Mouse (Mus musculus) layer of hippocampus, adult 18-20 months (tissue): Measurements from ENCODE around the gene Sbno2. TPM values are rescaled to one million over a fixed set of nuclear protein-coding genes. Genes with fewer than 3 reads are reported as not detected.
"Not testable (repeated sequence)": the region's sequence is repeated elsewhere in the genome, so short reads cannot be mapped to it uniquely, and the experiment has no call there.

Experiments
- DNase-seq, 2 experiments: peaks; one replicate each; pipeline ENCODE4 v3.0.0; 2022; ENCODE audit warnings: low spot score in 2 of 2
- total RNA-seq, 2 experiments: library from RNA; stranded (reverse); gene quantifications; 2 replicates each; pipeline ENCODE4 v1.2.3; 2021

The Sbno2 gene
- total RNA-seq, 2 experiments from 2014 or later: 16.3 to 16.9 TPM

- no peak for DNase-seq
Observed at GRCm38 (mm10) chr10:80063877-80064650, 41.3 kb downstream of the Sbno2 start.

DNA sequence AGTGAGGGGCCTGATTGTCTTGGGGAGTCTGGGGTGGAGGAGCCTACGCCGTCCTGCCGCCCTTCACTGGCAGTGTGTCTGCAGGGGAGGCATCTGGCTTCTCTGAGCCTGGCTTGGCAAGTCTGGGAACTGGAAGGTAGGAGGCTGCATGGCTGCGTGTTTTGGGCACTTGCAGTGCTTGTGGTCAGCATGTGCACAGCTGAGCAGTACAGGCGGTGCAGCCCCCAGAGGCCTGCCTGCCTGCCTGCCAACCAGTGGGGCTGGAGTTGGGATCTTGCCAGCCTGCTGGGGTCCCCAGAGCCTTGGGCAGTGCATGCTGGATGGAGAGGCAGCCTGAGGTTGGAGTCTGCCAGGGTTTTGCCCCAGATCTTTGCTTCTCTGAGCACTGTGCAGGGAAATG is 42.3 kb downstream of the Sbno2 start:
- DNase-seq: no peak

DNA sequence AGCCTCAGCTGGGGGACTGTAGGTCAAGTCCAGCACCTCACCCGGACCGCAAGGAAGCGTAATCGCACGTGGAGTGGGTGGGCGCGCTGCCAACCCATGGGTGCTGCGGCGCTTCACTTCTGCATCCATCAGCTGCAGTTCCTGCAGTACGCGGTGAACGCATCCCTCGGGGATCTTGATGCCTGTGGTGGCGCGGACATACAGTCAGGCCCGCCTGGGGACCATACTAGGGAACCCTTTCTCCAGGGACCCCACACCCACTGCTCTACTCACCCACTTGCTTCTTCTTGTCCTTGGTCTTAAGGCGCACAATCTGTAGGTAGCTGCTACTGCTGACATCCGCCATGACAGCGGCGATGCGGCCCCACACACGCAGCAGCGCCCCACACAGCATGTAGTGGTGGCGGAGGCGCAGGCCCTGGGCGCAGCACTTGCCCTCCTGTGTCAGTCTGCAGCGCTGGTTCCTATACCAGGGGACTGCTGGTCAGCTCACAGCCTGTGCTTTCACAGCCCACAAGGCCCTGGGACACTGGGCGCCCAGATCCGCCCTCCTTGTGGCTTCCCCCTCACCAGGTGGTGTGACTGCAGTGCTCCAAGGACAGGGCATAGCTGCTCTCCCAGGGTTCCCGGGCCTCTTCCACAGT is 47.6 kb downstream of the Sbno2 start:
- DNase-seq: no peak

- DNase-seq: no peak
Observed at GRCm38 (mm10) chr10:80056976-80057682, 48.2 kb downstream of the Sbno2 start.

DNA sequence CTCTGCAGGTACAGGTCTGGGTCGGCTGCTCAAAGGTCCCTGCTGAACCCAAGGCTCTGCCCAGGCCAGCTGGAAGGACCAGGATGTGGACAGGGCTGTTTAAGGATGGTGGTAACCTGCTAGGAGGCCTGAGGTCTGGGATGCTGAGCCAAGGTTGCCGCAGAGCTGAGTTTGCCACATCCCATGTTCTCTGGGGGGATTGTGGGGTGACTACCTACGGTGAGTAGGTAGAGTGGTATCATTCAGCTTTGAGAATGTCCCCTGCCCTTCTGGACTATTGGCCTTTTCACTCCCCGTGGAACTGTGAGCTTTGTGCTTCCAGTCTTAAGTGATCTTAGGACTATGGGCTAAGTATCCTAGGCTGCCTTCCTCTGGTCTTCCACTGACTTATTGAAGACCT is 48.9 kb downstream of the Sbno2 start:
- DNase-seq: no peak

DNA sequence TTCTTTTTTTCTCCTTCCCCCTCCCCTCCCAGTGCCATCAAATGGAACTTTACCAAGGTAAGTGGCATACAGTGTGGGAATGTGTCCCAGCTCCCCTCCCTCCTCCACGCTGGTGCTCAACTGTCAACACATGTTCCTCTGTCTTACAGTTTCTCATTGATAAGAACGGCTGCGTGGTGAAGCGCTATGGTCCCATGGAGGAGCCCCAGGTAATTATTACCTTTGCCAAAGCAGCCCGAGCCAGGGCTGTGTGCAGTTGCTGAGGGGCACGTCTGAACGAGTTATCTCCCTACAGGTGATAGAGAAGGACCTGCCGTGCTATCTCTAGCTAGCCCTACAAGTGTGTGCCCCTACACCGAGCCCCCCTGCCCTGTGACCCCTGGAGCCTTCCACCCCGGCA is 49.5 kb downstream of the Sbno2 start:
- DNase-seq: no peak

DNA sequence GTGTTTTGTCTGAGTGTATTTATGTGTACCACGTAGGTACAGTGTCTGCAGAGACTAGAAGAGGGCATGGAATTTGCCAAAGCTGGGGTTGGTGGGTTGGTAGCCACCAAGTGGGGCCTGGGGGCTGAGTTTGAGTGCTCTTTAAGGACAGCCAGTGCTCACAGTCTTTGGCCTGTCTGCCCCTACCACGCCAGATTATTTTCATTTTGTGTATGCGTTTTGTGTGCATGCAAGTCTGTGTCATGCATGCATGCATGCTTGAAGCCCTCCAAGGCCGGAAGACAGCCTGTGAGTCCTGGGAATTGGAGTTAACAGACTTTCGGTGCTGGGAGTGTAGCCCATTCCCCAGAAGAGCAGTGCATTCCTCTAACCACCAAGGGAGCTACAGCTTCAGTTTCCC is 50.0 kb downstream of the Sbno2 start:
- DNase-seq: no peak

DNA sequence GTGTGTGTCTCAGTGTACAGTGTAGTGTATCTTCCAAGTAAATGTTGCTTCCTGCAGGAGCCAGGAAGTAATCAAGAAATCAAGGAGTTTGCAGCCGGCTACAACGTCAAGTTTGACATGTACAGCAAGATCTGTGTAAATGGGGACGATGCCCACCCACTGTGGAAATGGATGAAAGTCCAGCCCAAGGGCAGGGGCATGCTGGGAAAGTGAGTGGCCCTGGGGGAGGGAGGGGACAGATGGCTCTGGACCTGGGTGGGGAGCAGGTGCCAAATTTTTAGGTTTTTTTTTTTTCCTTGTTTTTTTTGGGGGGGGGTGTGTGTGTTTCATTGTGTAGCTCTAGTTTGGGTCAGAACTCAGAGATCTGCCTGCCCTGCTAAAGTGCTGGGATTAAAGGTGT is 50.5 kb downstream of the Sbno2 start:
- not testable (repeated sequence) for DNase-seq

DNA sequence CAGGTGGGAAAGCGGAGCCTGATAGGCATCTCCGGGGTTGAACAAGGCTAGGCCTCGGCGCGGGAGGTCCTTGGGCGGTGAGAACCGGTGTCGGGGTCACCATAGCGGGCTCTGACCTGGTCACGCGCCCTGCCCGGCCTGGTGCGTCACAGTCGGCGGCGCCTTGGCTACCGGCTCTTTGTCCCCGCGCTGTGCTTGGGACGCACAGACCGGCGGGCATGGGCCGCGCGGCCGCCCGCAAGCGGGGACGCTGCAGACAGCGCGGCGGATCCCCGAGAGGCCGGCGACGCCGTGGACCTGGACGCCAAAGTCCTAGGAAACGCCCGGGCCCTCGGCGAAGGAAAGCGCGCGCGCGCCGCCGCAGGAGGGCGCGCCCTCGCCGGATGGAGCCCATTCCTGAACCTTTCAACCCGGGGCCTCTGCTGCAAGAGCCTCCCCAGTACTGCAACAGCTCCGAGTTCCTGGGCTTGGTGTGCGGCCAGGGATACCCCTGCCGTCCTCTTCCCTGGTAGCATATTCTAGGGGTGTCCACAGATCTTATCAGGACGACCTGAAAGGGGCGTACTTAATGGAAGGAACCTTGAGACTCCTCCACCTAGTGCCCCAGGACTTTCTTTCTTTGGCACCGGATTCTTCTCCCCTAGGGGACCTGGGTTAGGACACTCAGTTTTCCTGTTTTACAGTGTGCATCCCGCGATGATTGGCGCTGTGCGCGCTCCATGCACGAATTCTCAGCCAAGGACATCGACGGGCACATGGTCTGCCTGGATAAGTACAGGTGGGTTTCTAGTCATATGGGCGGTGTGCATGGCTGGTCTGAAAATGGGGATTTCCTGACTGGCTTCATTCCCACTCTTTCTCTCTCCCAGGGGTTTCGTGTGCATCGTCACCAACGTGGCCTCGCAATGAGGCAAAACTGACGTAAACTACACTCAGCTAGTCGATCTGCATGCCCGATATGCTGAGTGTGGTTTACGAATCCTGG is 51.2 kb downstream of the Sbno2 start:
- DNase-seq: peak in 1 of 2 experiments; percentile 62

GRCm38 (mm10) chr10:80053259-80053780 is 52.1 kb downstream of the Sbno2 start:
- DNase-seq: peak; percentile 100

DNA sequence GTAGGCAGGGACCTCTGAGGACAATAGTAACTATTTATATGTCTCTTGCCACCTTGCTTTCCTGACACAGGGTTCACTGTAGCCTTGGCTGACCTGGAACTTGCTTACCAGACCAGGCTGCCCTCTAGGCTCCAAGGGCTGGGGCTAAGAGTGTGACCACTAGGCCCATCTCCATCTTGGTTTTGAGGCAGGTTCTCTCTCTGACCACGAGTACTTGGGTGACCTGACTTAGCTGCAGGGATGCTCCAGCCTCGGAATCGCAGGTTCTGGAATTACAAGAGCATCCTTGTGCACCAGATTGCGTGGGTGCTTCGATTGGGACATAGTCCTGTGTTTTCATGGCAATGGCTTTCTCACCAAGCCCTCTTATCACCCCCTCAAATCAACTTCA is 53.0 kb downstream of the Sbno2 start:
- no peak for DNase-seq

GRCm38 (mm10) chr10:80051618-80052373 is 53.6 kb downstream of the Sbno2 start:
- DNase-seq: no peak

DNA sequence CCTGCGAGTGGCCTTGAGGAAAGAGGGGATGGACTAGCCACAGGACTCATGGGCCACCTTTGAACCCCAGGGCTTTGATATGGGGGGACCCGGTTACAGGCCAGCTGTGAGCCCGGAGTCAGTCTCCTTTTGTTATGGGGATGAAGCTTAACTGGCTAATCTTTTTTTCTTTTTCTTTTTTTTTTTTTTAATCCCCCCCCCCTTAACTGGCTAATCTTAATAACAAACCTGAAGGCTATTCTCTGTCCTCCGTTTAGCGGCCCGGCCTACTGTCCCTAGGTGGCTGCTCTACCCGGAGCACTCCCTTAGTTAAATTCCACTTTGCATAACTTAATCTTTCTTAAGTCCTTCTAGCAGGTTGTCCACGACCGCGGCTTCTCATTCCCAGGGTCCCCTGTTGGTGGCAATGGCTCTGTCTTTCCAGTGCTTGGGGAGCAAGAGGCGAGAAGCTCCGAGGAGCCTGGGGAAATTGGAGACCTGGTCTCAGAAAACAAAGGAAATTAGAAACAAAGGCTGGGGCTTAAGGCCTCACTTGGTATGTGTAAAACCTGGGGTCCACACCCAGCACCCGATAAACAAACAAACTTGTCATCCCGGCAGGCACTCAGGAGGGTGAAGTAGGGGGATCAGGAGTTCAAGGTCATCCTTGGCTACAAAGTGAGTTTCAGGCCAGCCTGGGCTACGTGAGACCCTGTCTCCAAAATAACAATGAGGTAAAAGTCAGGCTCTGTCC is 54.3 kb downstream of the Sbno2 start:
- no peak for DNase-seq

DNA sequence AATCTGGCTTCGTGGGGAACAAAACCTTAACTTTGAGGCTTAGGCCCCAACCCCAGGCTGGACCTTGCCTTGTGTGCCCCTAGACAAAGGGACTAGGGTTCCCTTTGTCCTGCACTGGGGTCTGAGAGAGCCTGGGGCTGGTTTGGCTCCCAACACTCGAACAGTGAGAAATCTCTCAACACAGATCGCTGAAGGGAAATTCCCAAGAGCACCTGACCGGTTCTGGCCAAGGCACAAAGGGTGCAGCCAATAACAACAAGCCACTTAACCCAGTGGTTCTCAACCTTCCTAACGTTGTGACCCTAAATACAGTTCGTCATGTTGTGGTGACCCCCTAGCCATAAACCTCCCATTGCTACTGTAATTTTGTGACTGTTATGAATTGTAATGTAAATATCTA is 55.1 kb downstream of the Sbno2 start:
- DNase-seq: no peak

GRCm38 (mm10) chr10:80048834-80049233 is 56.5 kb downstream of the Sbno2 start:
- DNase-seq: no peak

GRCm38 (mm10) chr10:80048396-80048795 is 57.0 kb downstream of the Sbno2 start:
- DNase-seq: no peak

GRCm38 (mm10) chr10:80047041-80047565 is 58.3 kb downstream of the Sbno2 start, which contains the start of gene Gpx4:
Gene Gpx4 (plus strand): TSS chr10:80047166.
- no peak for DNase-seq

- DNase-seq: no peak
Observed at GRCm38 (mm10) chr10:80045766-80046165, 59.6 kb downstream of the Sbno2 start.

GRCm38 (mm10) chr10:80045364-80045763 is 60.0 kb downstream of the Sbno2 start:
- DNase-seq: not testable (repeated sequence)
